Mouse (Mus musculus) heart, embryonic 12.5 days (tissue): Measurements from ENCODE around the gene Terb2. TPM values are rescaled to one million over a fixed set of nuclear protein-coding genes. Genes with fewer than 3 reads are reported as not detected.
A peak's percentile ranks its signal among the peaks of the same experiment; 100 is the strongest.

Experiments used
- ATAC-seq: fragments of 200-750 bp; cut with Nextera tagmentation; 2 replicates; pipeline ENCODE4 v1.8.0; 2017; ENCODE audit warnings: moderate TSS enrichment, moderate library complexity; ENCODE audit not compliant: insufficient number of reproducible peaks, low FRiP score
- H3K27ac ChIP-seq: fragments of 300-500 bp; sonication (generic); 2 replicates; pipeline ENCODE4 v1.5.1; 2016; ENCODE audit warnings: mild to moderate bottlenecking, moderate library complexity; ENCODE audit not compliant: poor library complexity, severe bottlenecking
- H3K27me3 ChIP-seq: fragments of 300-500 bp; sonication (generic); replicated peaks from 2 replicates; pipeline ENCODE4 v1.6.1; 2016; ENCODE audit warnings: mild to moderate bottlenecking, moderate library complexity
- H3K36me3 ChIP-seq: fragments of 300-500 bp; sonication (generic); 2 replicates; pipeline ENCODE4 v1.6.1; 2016; ENCODE audit warnings: mild to moderate bottlenecking, moderate library complexity
- H3K4me1 ChIP-seq: fragments of 300-500 bp; sonication (generic); replicated peaks from 2 replicates; pipeline ENCODE4 v1.6.1; 2016; ENCODE audit warnings: mild to moderate bottlenecking
- H3K4me2 ChIP-seq: fragments of 300-500 bp; sonication (generic); 2 replicates; pipeline ENCODE4 v1.6.1; 2016; ENCODE audit warnings: mild to moderate bottlenecking, moderate library complexity
- H3K4me3 ChIP-seq: fragments of 300-500 bp; sonication (generic); 2 replicates; pipeline ENCODE4 v1.5.1; 2016; ENCODE audit warnings: mild to moderate bottlenecking
- H3K9ac ChIP-seq: fragments of 300-500 bp; sonication (generic); 2 replicates; pipeline ENCODE4 v1.6.1; 2016; ENCODE audit warnings: mild to moderate bottlenecking, moderate library complexity
- H3K9me3 ChIP-seq: fragments of 300-500 bp; sonication (generic); replicated peaks from 2 replicates; pipeline ENCODE4 v1.6.1; 2016; ENCODE audit warnings: mild to moderate bottlenecking, moderate library complexity
- WGBS: fragments of 180-500 bp; shearing (Covaris S2); methylation state at CpG from one replicate; pipeline ENCODE4 v1.1.7; 2016; 5-methylcytosine and 5-hydroxymethylcytosine counted together
- polyA plus RNA-seq: library from polyadenylated mRNA; unstranded; fragments of >200 nt; fragmentation: Nextera tagmentation; extraction: Ambion mirVana; gene quantifications from 2 replicates; pipeline ENCODE4 v1.2.1, GENCODE M21; 2016

Gene Terb2
- polyA plus RNA-seq, 1 experiment from 2014 or later, result not detected

- Histone ChIP-seq H3K4me1 (peaks cover 17% of the 10 kb centered on the region), H3K9me3 (no peaks in the 10 kb centered on the region), H3K4me3 (peak overlapping the region; percentile 70), H3K4me2 (peak overlapping the region; percentile 94), H3K27me3 (no peaks in the 10 kb centered on the region), H3K9ac (peak overlapping the region; percentile 64), H3K27ac (peak overlapping the region; percentile 76), H3K36me3 (no peaks in the 10 kb centered on the region)
- peak; percentile 5; the same call in 1 of the 2 replicates for ATAC-seq
- 6% methylated on average over 26 of the region's 26 CpGs for WGBS
These were observed 47.9 kb downstream of the Terb2 start for GRCm38 (mm10) chr2:122233759-122234557.

- no peaks in the 10 kb centered on the region for H3K36me3 ChIP-seq
- peak within 1 kb of the TSS; percentile 70 for H3K4me3 ChIP-seq
- H3K9ac ChIP-seq, result peak within 1 kb of the TSS; percentile 77
- no peaks in the 10 kb centered on the region for H3K9me3 ChIP-seq
- H3K4me2 ChIP-seq, result peak within 1 kb of the TSS; percentile 94
- under 1% methylated on average over 35 of the region's 35 CpGs for WGBS
- peak; percentile 94 for ATAC-seq
- H3K4me1 ChIP-seq, result peaks cover 17% of the 10 kb centered on the region
- peak within 1 kb of the TSS; percentile 76 for H3K27ac ChIP-seq
- H3K27me3 ChIP-seq, result no peaks in the 10 kb centered on the region
These were observed 48.7 kb downstream of the Terb2 start, which contains the start of gene Sord for GRCm38 (mm10) chr2:122234611-122235288. Gene Sord, plus strand, starts transcription at chr2:122234749.

GRCm38 (mm10) chr2:122235425-122235824 is 49.4 kb downstream of the Terb2 start:
- peak overlapping the region; percentile 94 for H3K4me2 ChIP-seq
- 76% methylated on average over 2 of the region's 2 CpGs for WGBS
- no peak overlapping the region for H3K27ac ChIP-seq
- no peaks in the 10 kb centered on the region for H3K27me3 ChIP-seq
- H3K9me3 ChIP-seq, result no peaks in the 10 kb centered on the region
- H3K4me3 ChIP-seq, result peak overlapping the region; percentile 70
- H3K9ac ChIP-seq, result no peak overlapping the region
- H3K36me3 ChIP-seq, result no peaks in the 10 kb centered on the region
- ATAC-seq, result no peak
- peaks cover 17% of the 10 kb centered on the region for H3K4me1 ChIP-seq

GRCm38 (mm10) chr2:122236321-122236720 is 50.2 kb downstream of the Terb2 start:
- no peaks in the 10 kb centered on the region for H3K9me3 ChIP-seq
- H3K27ac ChIP-seq, result no peak overlapping the region
- no peak overlapping the region for H3K4me2 ChIP-seq
- no peak overlapping the region for H3K4me3 ChIP-seq
- H3K36me3 ChIP-seq, result no peaks in the 10 kb centered on the region
- no peak overlapping the region for H3K9ac ChIP-seq
- no peak for ATAC-seq
- no peaks in the 10 kb centered on the region for H3K27me3 ChIP-seq
- H3K4me1 ChIP-seq, result peaks cover 17% of the 10 kb centered on the region

GRCm38 (mm10) chr2:122237891-122238470 is 51.9 kb downstream of the Terb2 start:
- no peak overlapping the region for H3K27ac ChIP-seq
- H3K9ac ChIP-seq, result no peak overlapping the region
- 77% methylated on average over 2 of the region's 2 CpGs for WGBS
- ATAC-seq, result no peak
- no peak overlapping the region for H3K4me2 ChIP-seq
- peaks cover 17% of the 10 kb centered on the region for H3K4me1 ChIP-seq
- H3K4me3 ChIP-seq, result no peak overlapping the region
- no peaks in the 10 kb centered on the region for H3K9me3 ChIP-seq
- H3K36me3 ChIP-seq, result no peaks in the 10 kb centered on the region
- H3K27me3 ChIP-seq, result no peaks in the 10 kb centered on the region

GRCm38 (mm10) chr2:122240735-122241134 is 54.7 kb downstream of the Terb2 start:
- H3K9me3 ChIP-seq, result no peaks in the 10 kb centered on the region
- no peak overlapping the region for H3K4me2 ChIP-seq
- no peaks in the 10 kb centered on the region for H3K27me3 ChIP-seq
- ATAC-seq, result no peak
- no peak overlapping the region for H3K27ac ChIP-seq
- no peaks in the 10 kb centered on the region for H3K36me3 ChIP-seq
- no peak overlapping the region for H3K4me3 ChIP-seq
- H3K4me1 ChIP-seq, result peaks cover 5% of the 10 kb centered on the region
- H3K9ac ChIP-seq, result no peak overlapping the region

GRCm38 (mm10) chr2:122241226-122241625 is 55.2 kb downstream of the Terb2 start:
- Histone ChIP-seq H3K36me3 (no peaks in the 10 kb centered on the region), H3K4me2 (no peak overlapping the region), H3K4me3 (no peak overlapping the region), H3K27ac (no peak overlapping the region), H3K9ac (no peak overlapping the region), H3K9me3 (no peaks in the 10 kb centered on the region), H3K4me1 (peaks cover 8% of the 10 kb centered on the region), H3K27me3 (no peaks in the 10 kb centered on the region)
- ATAC-seq, result no peak
- 79% methylated on average over 4 of the region's 4 CpGs for WGBS

GRCm38 (mm10) chr2:122241935-122242334 is 55.9 kb downstream of the Terb2 start:
- no peak overlapping the region for H3K9ac ChIP-seq
- no peak overlapping the region for H3K4me3 ChIP-seq
- no peaks in the 10 kb centered on the region for H3K36me3 ChIP-seq
- H3K27ac ChIP-seq, result no peak overlapping the region
- WGBS, result 71% methylated on average over 6 of the region's 6 CpGs
- no peaks in the 10 kb centered on the region for H3K27me3 ChIP-seq
- no peak for ATAC-seq
- no peak overlapping the region for H3K4me2 ChIP-seq
- H3K4me1 ChIP-seq, result peaks cover 8% of the 10 kb centered on the region
- no peaks in the 10 kb centered on the region for H3K9me3 ChIP-seq

GRCm38 (mm10) chr2:122243671-122244131 is 57.6 kb downstream of the Terb2 start:
- no peak overlapping the region for H3K27ac ChIP-seq
- no peaks in the 10 kb centered on the region for H3K27me3 ChIP-seq
- H3K36me3 ChIP-seq, result 0 out of 2 replicates have a peak, but pooled peaks cover 8% of the 10 kb centered on the region
- H3K9ac ChIP-seq, result no peak overlapping the region
- peak; percentile 68 for ATAC-seq
- WGBS, result 2% methylated on average over 3 of the region's 3 CpGs
- H3K4me2 ChIP-seq, result no peak overlapping the region
- H3K4me3 ChIP-seq, result no peak overlapping the region
- H3K9me3 ChIP-seq, result no peaks in the 10 kb centered on the region
- H3K4me1 ChIP-seq, result peaks cover 4% of the 10 kb centered on the region

GRCm38 (mm10) chr2:122247786-122248185 is 61.7 kb downstream of the Terb2 start:
- H3K27me3 ChIP-seq, result no peaks in the 10 kb centered on the region
- peaks cover 24% of the 10 kb centered on the region for H3K36me3 ChIP-seq
- 75% methylated on average over 10 of the region's 10 CpGs for WGBS
- H3K27ac ChIP-seq, result no peak overlapping the region
- peaks cover 4% of the 10 kb centered on the region; the same call in 1 of the 2 replicates for H3K4me1 ChIP-seq
- no peak for ATAC-seq
- H3K4me3 ChIP-seq, result no peak overlapping the region
- H3K9me3 ChIP-seq, result no peaks in the 10 kb centered on the region
- H3K4me2 ChIP-seq, result no peak overlapping the region
- H3K9ac ChIP-seq, result no peak overlapping the region

- ATAC-seq, result no peak
- no peak overlapping the region for H3K27ac ChIP-seq
- H3K9ac ChIP-seq, result no peak overlapping the region
- no peaks in the 10 kb centered on the region for H3K4me1 ChIP-seq
- H3K4me2 ChIP-seq, result no peak overlapping the region
- H3K36me3 ChIP-seq, result peaks cover 52% of the 10 kb centered on the region
- no peaks in the 10 kb centered on the region for H3K9me3 ChIP-seq
- H3K27me3 ChIP-seq, result no peaks in the 10 kb centered on the region
- WGBS, result 92% methylated on average over 5 of the region's 5 CpGs
- H3K4me3 ChIP-seq, result no peak overlapping the region
These were observed 69.9 kb downstream of the Terb2 start for GRCm38 (mm10) chr2:122255997-122256396.
